Mouse (Mus musculus) right cerebral cortex, postnatal 4 days (tissue): ENCODE results near the gene Rc3h2.

Source experiments
- DNase-seq: peaks from one replicate; pipeline ENCODE4 v3.0.0-alpha.2; 2022

The Rc3h2 gene

DNA sequence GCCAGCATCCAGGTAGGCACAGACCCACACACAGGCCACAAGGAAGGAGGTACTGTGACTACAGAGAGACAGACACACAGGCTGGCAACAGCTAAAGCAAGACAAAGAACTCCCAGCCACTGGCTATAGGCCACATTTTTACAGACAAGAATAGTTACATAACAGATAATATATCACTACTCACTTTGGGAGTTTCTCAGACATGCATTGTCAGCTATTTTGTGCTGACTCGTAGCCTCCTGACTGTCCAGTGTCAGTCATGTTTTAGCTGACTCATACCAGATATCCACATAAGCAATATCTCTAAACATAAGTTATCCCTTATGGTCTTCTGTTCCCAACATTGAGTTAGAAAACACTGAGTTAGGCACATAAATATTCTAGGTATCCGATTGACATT lies 89.4 kb downstream of the Rc3h2 start:
- no peak for DNase-seq

DNA sequence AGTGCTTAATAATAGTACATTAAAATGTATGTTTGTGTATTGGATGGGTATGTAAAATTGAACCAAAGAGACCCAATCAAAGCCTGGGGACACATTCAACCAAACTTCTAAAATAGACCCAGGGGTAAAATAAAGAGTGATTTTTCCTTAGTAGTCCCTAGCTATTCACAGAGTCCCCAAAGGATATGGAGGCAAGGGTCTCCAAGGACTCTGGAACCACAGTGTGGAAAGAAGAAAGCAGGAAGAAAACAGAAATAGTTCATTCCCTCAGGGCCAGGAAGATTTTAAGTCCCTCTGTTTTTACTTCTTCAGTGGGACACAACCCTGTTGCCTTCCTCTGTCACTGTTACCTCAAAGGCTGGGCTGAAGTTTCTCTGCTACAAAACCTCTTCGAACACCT lies 96.5 kb downstream of the Rc3h2 start, which contains the start of gene Olfr368:
Gene Olfr368 (plus strand): TSS at position 301 of the 400 bp plus-strand sequence.
- DNase-seq: no peak
